Mouse (Mus musculus) ES-Bruce4 (cell line): Measurements from ENCODE around the gene Mcub.
A peak's percentile ranks its signal among the peaks of the same experiment; 100 is the strongest.

Experiments used
- CTCF ChIP-seq: IDR thresholded peaks from one replicate; pipeline ENCODE4 v1.8.1; 2011; ENCODE audit warnings: low read depth, low read length
- EP300 ChIP-seq: IDR thresholded peaks from 2 replicates; pipeline ENCODE4 v1.6.1; 2011; ENCODE audit warnings: low read depth, low read length; ENCODE audit not compliant: insufficient read depth
- POLR2A ChIP-seq: IDR thresholded peaks from one replicate; pipeline ENCODE4 v1.8.1; 2011; ENCODE audit warnings: low read length; ENCODE audit not compliant: insufficient read depth

DNA sequence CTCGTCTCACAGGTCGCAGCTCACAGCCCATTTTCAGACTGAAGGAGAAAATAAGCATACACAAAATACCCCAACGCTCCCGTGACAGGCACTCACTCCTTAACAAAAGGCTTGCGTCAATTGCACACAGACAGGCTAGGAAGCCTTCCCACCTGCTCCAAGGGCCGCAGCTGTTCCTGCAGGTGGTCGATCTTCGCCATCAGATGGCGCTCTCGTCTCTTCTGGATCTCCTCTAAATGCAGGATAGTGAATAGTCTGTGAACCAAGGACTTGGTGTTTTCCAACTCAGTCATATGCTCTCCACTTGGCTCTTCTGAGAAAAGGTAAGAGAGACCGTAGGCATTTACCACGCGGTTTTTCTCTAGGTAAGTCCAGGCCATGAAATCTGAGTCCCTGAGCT lies 51.6 kb downstream of the Mcub start:
- TF ChIP-seq POLR2A (no peak), CTCF (peak; percentile 84), EP300 (no peak)
